Mouse (Mus musculus): Measurements from ENCODE around the gene St5.

Gene St5

DNA sequence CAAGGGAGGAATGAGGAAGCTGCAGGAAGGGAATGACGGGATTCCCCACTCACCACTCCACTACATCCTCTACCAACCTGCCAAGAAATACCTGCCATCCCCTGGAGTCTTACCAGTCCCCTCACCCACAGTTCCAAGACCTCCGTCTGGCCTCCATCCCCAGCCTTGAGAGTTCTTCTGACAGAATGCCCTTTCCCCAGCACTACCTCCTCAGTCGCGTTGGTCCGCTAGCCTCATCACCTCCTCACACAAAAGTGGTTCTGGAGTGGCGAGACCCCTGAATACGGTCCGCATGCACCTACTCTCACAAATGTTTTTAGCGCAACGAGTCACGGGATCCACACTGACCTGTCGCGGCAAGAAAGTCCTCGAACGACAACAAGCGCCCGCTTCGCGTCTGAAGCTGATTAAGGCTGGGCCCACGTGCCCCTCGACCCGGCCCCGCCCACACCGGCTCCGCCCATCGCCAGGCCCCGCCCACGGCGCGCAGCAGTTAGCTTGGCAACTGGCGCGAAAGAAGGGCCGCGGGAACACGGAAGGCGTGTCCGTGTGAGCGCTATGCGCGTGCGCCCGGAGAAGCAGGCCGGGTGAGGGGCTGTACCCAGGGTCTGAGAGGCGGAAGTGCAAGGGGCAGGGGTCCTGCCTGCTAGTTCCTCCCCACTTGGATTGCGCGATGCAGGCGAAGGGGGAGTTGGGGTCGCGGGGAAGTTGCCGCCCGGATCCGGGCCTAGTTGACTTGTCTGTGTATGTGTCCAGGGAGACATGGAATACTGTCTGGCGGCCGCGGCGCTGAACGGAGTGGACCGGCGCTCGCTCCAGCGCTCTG lies at the start of gene St5, which contains the start of gene Akip1:
TSS of gene St5 (minus strand) at position 416 of the 826 bp plus-strand sequence.
TSS of gene Akip1 (plus strand) at position 501 of the 826 bp plus-strand sequence.
- DNase-seq = peak; percentile 95

DNA sequence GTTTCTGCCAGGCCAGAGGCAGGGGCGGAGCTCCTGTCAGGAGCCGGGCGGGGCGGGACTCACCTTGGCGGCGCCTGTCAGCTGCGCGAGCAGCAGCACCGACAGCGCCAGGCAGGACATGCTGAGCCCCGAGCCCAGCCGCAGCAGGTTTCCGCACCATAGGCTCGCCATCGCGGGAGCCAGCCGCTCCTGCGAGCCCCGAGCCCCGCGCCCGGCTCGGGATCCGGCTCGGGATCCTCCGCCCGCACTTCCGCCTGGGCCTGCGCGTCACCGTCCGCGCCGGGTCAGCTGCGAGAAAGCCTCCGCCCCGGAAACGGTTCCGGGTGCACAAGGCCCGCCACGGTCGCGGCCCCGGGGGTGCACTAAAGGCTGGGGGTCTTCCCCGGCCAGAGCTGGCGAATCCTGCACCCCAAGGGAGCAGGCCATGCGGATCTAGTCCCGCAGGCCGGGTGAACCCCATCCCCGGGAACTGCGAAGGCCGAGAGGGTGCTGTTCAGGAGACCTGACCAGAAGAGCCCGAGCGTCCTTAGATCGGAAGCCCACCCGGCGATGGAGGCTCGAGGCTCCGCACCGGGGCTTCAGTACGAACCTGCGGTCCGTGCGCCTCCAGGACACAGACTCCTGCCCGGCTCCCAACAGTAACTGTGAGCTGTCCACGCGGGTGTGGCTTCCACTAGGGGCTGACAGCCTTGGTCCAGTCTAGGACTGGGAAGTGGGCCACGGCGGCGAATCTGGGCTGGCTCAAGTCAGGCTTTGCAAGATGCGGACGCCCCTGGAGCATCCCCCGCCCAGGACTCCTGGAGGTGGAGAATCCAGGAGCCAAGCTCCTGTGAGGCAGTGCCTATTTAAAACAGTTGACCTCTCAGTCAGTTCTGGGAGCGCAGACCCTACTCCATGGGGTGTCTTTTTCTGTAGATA lies 48.9 kb upstream of the St5 start, which contains the start of gene Tmem9b:
TSS of gene Tmem9b (minus strand) at position 868 of the 918 bp plus-strand sequence.
- DNase-seq = peak; percentile 84

- no peak for DNase-seq
Observed at GRCm38 (mm10) chr7:109751427-109752007, 48.1 kb upstream of the St5 start.

DNA sequence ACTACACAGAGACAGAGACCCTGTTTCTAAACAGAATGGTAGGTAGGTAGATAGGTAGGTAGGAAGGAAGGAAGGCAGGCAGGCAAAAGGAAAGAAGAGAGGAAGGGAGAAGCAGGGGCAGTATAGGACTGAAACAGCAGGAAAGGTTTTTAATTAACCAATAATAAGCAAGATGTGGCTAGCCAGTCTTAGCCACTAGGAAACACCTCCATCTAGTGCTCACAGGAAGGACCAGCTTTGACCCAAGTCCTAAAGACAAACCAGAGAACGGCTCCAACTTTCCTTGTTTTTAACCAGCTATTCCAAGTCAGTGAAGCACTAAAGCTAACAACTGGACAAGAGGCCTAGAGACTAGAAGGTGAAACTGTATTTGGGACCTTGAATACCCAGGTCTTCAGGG lies 44.3 kb upstream of the St5 start:
- DNase-seq = no peak

DNA sequence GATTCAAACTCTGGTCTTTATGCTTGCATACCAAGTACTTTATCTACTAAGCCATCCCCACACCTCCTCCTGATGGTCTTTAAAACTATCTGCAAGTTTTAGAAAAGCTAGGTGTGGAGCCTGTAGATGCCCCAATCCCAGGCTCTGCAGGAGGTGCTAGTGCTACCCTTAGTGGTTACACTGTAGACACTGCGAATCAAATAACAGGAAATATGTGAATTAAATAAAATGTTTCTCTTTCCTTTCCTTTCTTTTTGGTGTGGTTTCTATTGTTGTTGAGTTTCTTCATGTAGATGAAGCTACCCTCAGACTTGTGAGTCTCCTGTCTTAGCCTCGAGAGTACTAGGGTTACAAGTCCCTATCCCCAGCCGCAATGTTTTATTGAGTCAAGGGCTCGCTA lies 38.3 kb upstream of the St5 start:
- DNase-seq = no peak

DNA sequence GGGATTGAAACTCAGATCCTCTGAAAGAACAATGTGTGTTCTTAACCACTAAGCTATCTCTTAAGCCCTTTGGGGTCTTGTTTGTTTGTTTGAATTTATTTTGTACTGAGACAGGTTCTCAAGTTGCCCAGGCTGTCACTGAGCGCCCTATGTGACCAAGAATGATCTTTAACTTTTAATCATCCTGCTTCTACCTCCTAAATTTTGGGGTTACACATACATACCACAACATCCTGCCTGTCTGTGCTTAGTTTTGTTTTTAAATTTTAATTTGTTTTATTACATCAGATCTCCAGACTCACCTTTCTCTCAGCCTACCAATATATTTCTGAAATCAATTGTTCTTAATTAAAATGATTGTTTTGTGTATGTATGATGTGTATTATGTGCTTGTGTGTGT lies 37.7 kb upstream of the St5 start:
- no peak for DNase-seq

GRCm38 (mm10) chr7:109739822-109740370 lies 36.5 kb upstream of the St5 start:
- no peak for DNase-seq

- DNase-seq = no peak
Observed at GRCm38 (mm10) chr7:109734806-109735205, 31.4 kb upstream of the St5 start.

- no peak for DNase-seq
Observed at GRCm38 (mm10) chr7:109731626-109732025, 28.2 kb upstream of the St5 start, which contains the start of gene Ascl3. TSS of gene Ascl3 (minus strand) at chr7:109731726.

DNA sequence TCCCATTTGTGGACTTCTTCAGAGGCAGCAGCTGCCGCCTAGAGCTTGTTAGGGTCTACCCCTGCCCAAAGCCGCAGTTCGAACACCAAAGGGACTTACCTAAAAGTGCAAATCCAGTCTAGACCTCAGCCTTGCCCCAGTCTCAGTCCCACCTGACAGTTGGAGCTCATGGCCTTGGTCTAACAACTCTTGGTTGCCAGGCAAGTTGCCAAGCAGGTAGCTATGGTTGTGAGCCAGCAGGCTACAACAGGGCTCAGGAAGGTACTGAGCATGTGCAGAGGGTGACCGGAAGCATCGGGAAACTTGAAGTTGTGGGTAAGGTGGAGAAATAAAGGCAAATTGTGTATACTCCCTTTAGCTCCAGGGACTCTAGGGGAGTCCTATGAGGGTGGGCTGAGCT lies 20.3 kb upstream of the St5 start, which contains the start of gene BC051019:
TSS of gene BC051019 (minus strand) at position 154 of the 400 bp plus-strand sequence.
- DNase-seq = no peak

DNA sequence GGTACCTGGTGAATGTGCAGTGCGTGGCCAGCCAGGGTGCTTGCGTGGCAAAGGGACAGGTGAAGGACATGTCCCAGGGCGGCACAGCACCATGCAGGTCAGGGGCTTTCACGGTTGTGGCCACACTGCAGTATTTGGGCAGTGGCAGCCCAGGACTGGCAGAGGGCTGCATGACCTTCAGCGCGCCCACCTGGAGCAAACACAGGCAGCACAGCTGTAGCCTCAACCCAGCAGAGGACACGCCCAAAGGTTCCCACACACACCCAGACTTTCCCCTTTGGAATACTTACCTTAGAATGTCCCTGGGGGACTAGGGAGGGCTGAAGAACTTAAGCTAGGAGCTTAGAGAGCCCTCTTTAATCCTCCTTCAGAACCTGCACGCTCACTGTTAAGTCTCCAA lies 19.7 kb upstream of the St5 start:
- no peak for DNase-seq

GRCm38 (mm10) chr7:109722618-109723017 lies 19.2 kb upstream of the St5 start:
- no peak for DNase-seq

GRCm38 (mm10) chr7:109719286-109719685 lies 15.9 kb upstream of the St5 start:
- DNase-seq = peak; percentile 38

DNA sequence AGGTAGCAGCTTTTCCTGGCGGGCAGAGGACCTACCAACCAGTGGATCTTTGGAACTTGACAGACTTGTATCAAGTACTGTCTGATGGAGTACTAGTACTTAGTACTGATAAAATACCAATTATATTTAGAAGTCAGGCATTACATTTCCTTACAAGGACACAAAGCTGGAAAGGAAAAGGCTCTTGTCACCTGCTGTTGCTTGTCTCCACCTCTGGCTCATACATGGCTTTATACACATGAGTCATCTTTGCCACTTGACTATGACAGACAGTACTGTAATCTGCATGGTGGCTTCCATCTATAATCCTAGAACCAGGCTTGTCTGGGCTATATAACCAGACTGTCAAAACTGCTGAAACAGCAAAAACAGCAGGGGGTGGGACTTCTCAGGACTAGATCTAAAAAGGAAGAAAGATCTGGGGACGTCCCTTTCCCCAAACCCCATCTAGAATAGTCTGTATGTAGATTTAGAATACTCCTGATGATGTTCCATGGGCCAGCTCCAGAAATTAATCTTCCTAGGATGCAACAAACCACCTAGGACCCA lies 10.1 kb upstream of the St5 start:
- no peak for DNase-seq

DNA sequence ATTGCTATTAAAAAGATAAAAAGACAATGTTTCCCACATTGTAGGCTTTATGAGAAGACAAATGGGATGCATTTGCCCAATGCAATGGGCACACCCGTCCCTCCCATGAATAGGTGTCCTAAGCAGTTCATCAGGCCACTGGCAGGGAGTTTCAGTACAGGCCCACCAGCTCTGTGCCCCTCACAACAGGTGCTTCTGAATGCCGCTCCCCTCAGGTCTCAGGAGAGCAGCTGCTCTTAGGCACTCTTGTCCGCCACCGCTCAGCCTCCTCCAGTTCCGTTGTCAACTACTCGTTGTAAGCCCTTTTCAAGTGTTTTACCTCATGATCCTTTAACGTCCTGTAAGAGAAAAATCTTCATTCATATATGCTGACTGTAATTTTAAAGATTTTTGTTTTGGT lies 8.8 kb upstream of the St5 start:
- DNase-seq = no peak

- no peak for DNase-seq
Observed at GRCm38 (mm10) chr7:109710069-109710468, 6.7 kb upstream of the St5 start.

DNA sequence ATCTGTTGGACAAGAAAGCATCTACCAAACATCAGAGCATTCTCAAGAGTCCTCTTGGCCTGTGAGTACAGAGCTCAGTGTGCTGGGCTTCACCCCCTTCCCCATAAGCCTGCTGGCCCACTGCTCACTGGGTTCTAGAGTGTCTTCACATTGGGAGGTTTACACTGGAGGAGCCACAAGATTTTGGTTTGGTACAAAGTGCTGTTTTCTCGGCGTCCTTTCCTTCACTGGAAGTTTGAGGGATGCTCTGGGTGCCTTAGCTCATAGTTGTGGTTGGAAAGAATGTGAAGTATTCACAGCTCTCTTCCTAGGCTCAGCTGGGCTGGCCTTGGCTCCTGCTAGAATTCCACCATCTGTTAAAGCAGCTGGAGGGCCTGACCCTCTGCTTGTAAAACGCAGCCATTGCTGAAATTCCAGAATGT lies 5.6 kb upstream of the St5 start:
- no peak for DNase-seq

- DNase-seq = peak; percentile 48
Observed at GRCm38 (mm10) chr7:109707023-109707785, 3.8 kb upstream of the St5 start.

GRCm38 (mm10) chr7:109704461-109704860 lies 1.1 kb upstream of the St5 start:
- DNase-seq = no peak

DNA sequence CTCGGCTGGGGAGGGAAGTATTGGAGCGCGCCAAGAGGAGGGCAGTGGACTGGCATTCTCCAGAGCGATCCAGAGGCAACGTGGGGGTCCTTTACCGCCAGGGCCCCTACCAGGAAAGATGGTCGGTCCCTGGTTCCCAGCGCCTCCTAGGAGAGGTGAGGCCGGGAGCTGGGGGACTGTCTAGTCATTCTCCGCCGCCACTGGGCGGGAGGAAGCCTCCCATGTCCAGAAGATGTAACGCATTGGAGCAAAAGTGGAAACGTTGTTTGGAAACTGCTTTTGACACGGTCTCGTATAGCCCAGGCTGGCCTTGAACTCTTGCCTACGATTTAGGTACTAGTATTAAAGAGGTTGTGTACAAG lies 592 bp upstream of the St5 start:
- no peak for DNase-seq

GRCm38 (mm10) chr7:109702721-109703120 lies 684 bp downstream of the St5 start:
- no peak for DNase-seq

- no peak for DNase-seq
Observed at GRCm38 (mm10) chr7:109700213-109700612, 3.2 kb downstream of the St5 start.
